Mouse (Mus musculus): Measurements from ENCODE around the gene Cd300lg.

GRCm38 (mm10) chr11:102082322-102082721 lies 41.0 kb downstream of the Cd300lg start:
- TF ChIP-seq CTCF (IDR thresholded peaks at IDR 0.05; ENCODE audit: extremely low read depth, insufficient read length, insufficient replicate concordance, low read depth, low read length), result no peak
- TF ChIP-seq POLR2A (IDR thresholded peaks at IDR 0.05; ENCODE audit: low read depth, low read length), result no peak

Data from small intestine, adult 2 months (tissue).